Mouse (Mus musculus) erythroblast, adult 5-6 weeks (primary cell): ENCODE results near the gene Gnl2. TPM values are rescaled to one million over a fixed set of nuclear protein-coding genes. Genes with fewer than 3 reads are reported as not detected.

ENCODE experiments used
- ATAC-seq: replicated peaks from 2 replicates; pipeline ENCODE4 v1.8.0; 2016; ENCODE audit warnings: moderate number of reproducible peaks, mild to moderate bottlenecking, moderate TSS enrichment, inconsistent platforms; ENCODE audit not compliant: poor library complexity, low FRiP score, severe bottlenecking
- total RNA-seq, 2 experiments: library from RNA; stranded (forward) in 1 of 2; stranded (reverse) in 1 of 2; fragments of 150-400 nt in 1 of 2; fragments of 200-764, 138-1000 nt in 1 of 2; gene quantifications; 2 replicates each; pipeline versions ENCODE4 v1.2.3 to v1.2.4; 2015 to 2017; ENCODE audit warnings: low replicate concordance in 2 of 2

Gnl2 gene
- total RNA-seq, 2 experiments from 2014 or later, result 11.1 to 30.8 TPM

GRCm38 (mm10) chr4:124997479-124998147 is 18.8 kb upstream of the Gnl2 start:
- no peak for ATAC-seq

GRCm38 (mm10) chr4:124999548-124999947 is 16.8 kb upstream of the Gnl2 start:
- no peak for ATAC-seq

- ATAC-seq, result no peak
These were observed 13.4 kb upstream of the Gnl2 start for GRCm38 (mm10) chr4:125002978-125003377.

- ATAC-seq, result no peak
These were observed 11.5 kb upstream of the Gnl2 start for GRCm38 (mm10) chr4:125004886-125005285.

- no peak for ATAC-seq
These were observed 8.9 kb upstream of the Gnl2 start for GRCm38 (mm10) chr4:125007460-125007859.

GRCm38 (mm10) chr4:125008220-125008619 is 8.2 kb upstream of the Gnl2 start:
- ATAC-seq, result no peak

- ATAC-seq, result no peak
These were observed 7.7 kb upstream of the Gnl2 start for GRCm38 (mm10) chr4:125008712-125009111.

GRCm38 (mm10) chr4:125017431-125017830 is 1.0 kb downstream of the Gnl2 start:
- no peak for ATAC-seq

GRCm38 (mm10) chr4:125020780-125021538 is 4.6 kb downstream of the Gnl2 start:
- 0 out of 2 replicates have a peak, but pooled peaks have one; percentile 32 for ATAC-seq

- ATAC-seq, result peak; percentile 100
These were observed 13.7 kb downstream of the Gnl2 start for GRCm38 (mm10) chr4:125029891-125030614.

- no peak for ATAC-seq
These were observed 18.0 kb downstream of the Gnl2 start for GRCm38 (mm10) chr4:125034341-125034740.

- ATAC-seq, result no peak
These were observed 28.1 kb downstream of the Gnl2 start for GRCm38 (mm10) chr4:125044454-125044853.

- ATAC-seq, result no peak
These were observed 39.0 kb downstream of the Gnl2 start for GRCm38 (mm10) chr4:125055385-125055784.

GRCm38 (mm10) chr4:125056476-125056875 is 40.1 kb downstream of the Gnl2 start:
- ATAC-seq, result no peak

GRCm38 (mm10) chr4:125057273-125057672 is 40.9 kb downstream of the Gnl2 start:
- ATAC-seq, result no peak

- no peak for ATAC-seq
These were observed 41.6 kb downstream of the Gnl2 start for GRCm38 (mm10) chr4:125058033-125058432.

GRCm38 (mm10) chr4:125059025-125059424 is 42.6 kb downstream of the Gnl2 start:
- peak; percentile 66 for ATAC-seq

- ATAC-seq, result no peak
These were observed 47.4 kb downstream of the Gnl2 start for GRCm38 (mm10) chr4:125063829-125064228.

GRCm38 (mm10) chr4:125065517-125066307 is 49.3 kb downstream of the Gnl2 start, which contains the start of gene Dnali1:
TSS of gene Dnali1 (minus strand) at chr4:125065703.
- ATAC-seq, result peak; percentile 47; the same call in 1 of the 2 replicates
